Mouse (Mus musculus) lung, postnatal 0 days (tissue): ENCODE data around the gene Olfr1095.

Experiments used
- CTCF ChIP-seq: IDR thresholded peaks from 2 replicates; pipeline ENCODE4 v1.5.1; 2016; ENCODE audit warnings: antibody characterized with exemption, mild to moderate bottlenecking
- EP300 ChIP-seq: IDR thresholded peaks from 2 replicates; pipeline ENCODE4 v1.6.1; 2016; ENCODE audit warnings: antibody characterized with exemption, mild to moderate bottlenecking, control low read depth

GRCm38 (mm10) chr2:86824363-86824762 lies 27.1 kb downstream of the Olfr1095 start, which contains the start of gene Olfr1094:
- TF ChIP-seq CTCF (no peak), EP300 (no peak)
